Mouse (Mus musculus) ZHBTc4 (cell line): Measurements from ENCODE around the gene Lrig1.
A peak's percentile ranks its signal among the peaks of the same experiment; 100 is the strongest.
"Not testable (repeated sequence)": the region's sequence is repeated elsewhere in the genome, so short reads cannot be mapped to it uniquely, and the experiment has no call there.

ENCODE experiments used
- DNase-seq: peaks from one replicate; pipeline ENCODE4 v3.0.0-alpha.2; 2011; ENCODE audit warnings: low read depth, low spot score

Lrig1 gene

GRCm38 (mm10) chr6:94577991-94578390, 122.0 kb downstream of the Lrig1 start:
- DNase-seq, result no peak

- no peak for DNase-seq
Observed at GRCm38 (mm10) chr6:94575526-94576166, 124.3 kb downstream of the Lrig1 start.

GRCm38 (mm10) chr6:94568040-94568439, 131.9 kb downstream of the Lrig1 start:
- DNase-seq, result no peak

GRCm38 (mm10) chr6:94565766-94566165, 134.2 kb downstream of the Lrig1 start:
- DNase-seq, result no peak

- DNase-seq, result peak; percentile 44
Observed at GRCm38 (mm10) chr6:94563203-94563940, 136.6 kb downstream of the Lrig1 start.

- DNase-seq, result no peak
Observed at GRCm38 (mm10) chr6:94561346-94561745, 138.6 kb downstream of the Lrig1 start.

- DNase-seq, result no peak
Observed at GRCm38 (mm10) chr6:94560896-94561295, 139.1 kb downstream of the Lrig1 start.

- DNase-seq, result not testable (repeated sequence)
Observed at GRCm38 (mm10) chr6:94558603-94559002, 141.4 kb downstream of the Lrig1 start.
